Mouse (Mus musculus) embryonic facial prominence, embryonic 14.5 days (tissue): ENCODE measurements around the gene Efna2. TPM values are rescaled to one million over a fixed set of nuclear protein-coding genes. Genes with fewer than 3 reads are reported as not detected.

Experiments used
- ATAC-seq: fragments of 200-750 bp; cut with Nextera tagmentation; 2 replicates; pipeline ENCODE4 v1.8.0; 2017; ENCODE audit warnings: low read depth, moderate number of reproducible peaks, moderate TSS enrichment
- DNase-seq: peaks from one replicate; pipeline ENCODE4 v3.0.0-alpha.2; 2015; ENCODE audit warnings: low spot score
- H3K27ac ChIP-seq: fragments of 300-500 bp; sonication (generic); replicated peaks from 2 replicates; pipeline ENCODE4 v1.5.1; 2014; ENCODE audit warnings: low read depth, mild to moderate bottlenecking, low read length, moderate library complexity
- H3K27me3 ChIP-seq: fragments of 300-500 bp; sonication (generic); replicated peaks from 2 replicates; pipeline ENCODE4 v1.6.1; 2014; ENCODE audit warnings: low read length; ENCODE audit not compliant: control insufficient read depth, insufficient read depth
- H3K36me3 ChIP-seq: fragments of 300-500 bp; sonication (generic); 2 replicates; pipeline ENCODE4 v1.6.1; 2014; ENCODE audit warnings: low read length, mixed read lengths; ENCODE audit not compliant: control insufficient read depth, insufficient read depth
- H3K4me1 ChIP-seq: fragments of 300-500 bp; sonication (generic); 2 replicates; pipeline ENCODE4 v1.6.1; 2014; ENCODE audit warnings: antibody characterized with exemption, low read length; ENCODE audit not compliant: control insufficient read depth, insufficient read depth
- H3K4me2 ChIP-seq: fragments of 300-500 bp; sonication (generic); 2 replicates; pipeline ENCODE4 v1.6.1; 2014; ENCODE audit warnings: low read depth, mild to moderate bottlenecking, low read length, moderate library complexity, mixed read lengths
- H3K4me3 ChIP-seq: fragments of 300-500 bp; sonication (generic); 2 replicates; pipeline ENCODE4 v1.5.1; 2014; ENCODE audit warnings: low read depth, mild to moderate bottlenecking, low read length
- H3K9ac ChIP-seq: fragments of 300-500 bp; sonication (generic); 2 replicates; pipeline ENCODE4 v1.6.1; 2014; ENCODE audit warnings: low read depth, mild to moderate bottlenecking, low read length, moderate library complexity, mixed read lengths
- H3K9me3 ChIP-seq: fragments of 300-500 bp; sonication (generic); 2 replicates; pipeline ENCODE4 v1.6.1; 2016; ENCODE audit warnings: low read length; ENCODE audit not compliant: control insufficient read depth
- WGBS: fragments of 180-500 bp; shearing (Covaris S2); extraction: QIAGEN DNeasy Blood & Tissue Kit; methylation state at CpG from one replicate; pipeline ENCODE4 v1.1.7; 2014; 5-methylcytosine and 5-hydroxymethylcytosine counted together
- polyA plus RNA-seq: library from polyadenylated mRNA; unstranded; fragments of >200 nt; fragmentation: Nextera tagmentation; extraction: Ambion mirVana; gene quantifications from 2 replicates; pipeline ENCODE4 v1.2.1, GENCODE M21; 2014

The Efna2 gene
- polyA plus RNA-seq, 1 experiment from 2014 or later, result 20.9 TPM

DNA sequence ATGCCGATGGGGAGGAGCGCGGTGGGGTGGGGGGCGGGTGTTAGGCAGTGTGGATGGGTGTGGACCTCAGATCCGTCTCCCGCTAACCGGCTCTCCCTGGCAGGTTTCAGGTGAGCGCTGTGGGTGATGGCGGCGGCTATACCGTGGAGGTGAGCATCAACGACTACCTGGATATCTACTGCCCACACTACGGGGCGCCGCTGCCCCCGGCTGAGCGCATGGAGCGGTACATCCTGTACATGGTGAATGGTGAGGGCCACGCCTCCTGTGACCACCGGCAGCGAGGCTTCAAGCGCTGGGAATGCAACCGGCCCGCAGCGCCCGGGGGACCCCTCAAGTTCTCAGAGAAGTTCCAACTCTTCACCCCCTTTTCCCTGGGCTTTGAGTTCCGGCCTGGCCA is 7.4 kb downstream of the Efna2 start:
- peaks cover 30% of the 10 kb centered on the region for H3K27me3 ChIP-seq
- no peak overlapping the region for H3K4me3 ChIP-seq
- H3K9ac ChIP-seq, result no peak overlapping the region
- DNase-seq (no peak), ATAC-seq (no peak)
- no peaks in the 10 kb centered on the region for H3K9me3 ChIP-seq
- peaks cover 13% of the 10 kb centered on the region for H3K4me1 ChIP-seq
- 53% methylated on average over 20 of the region's 27 CpGs for WGBS
- H3K4me2 ChIP-seq, result no peak overlapping the region
- peaks cover 37% of the 10 kb centered on the region for H3K36me3 ChIP-seq
- no peak overlapping the region for H3K27ac ChIP-seq

DNA sequence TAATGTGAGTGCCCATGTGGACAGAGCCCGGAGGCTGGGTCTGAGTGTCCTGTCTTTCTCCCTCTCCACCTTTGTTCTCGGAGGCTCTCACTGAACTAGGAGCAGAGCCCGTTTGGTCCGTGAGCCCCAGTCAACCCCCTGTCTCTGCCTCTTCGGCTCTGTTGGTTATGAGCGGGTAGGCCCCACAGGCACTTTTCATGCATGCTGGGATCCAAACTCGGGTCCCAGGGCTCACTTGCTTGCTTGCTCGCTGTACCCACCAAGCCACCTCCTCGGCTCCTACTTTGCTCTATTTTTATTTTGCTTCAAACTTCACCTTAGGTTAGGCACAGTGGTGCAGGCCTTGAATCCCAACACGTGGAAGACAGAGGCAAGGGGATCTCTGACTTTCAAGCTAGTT is 8.5 kb downstream of the Efna2 start:
- Histone ChIP-seq H3K9ac (no peak overlapping the region), H3K9me3 (no peaks in the 10 kb centered on the region), H3K27ac (no peak overlapping the region), H3K4me3 (no peak overlapping the region), H3K36me3 (peaks cover 32% of the 10 kb centered on the region), H3K4me1 (peaks cover 13% of the 10 kb centered on the region), H3K4me2 (no peak overlapping the region), H3K27me3 (peaks cover 35% of the 10 kb centered on the region)
- ATAC-seq (no peak), DNase-seq (no peak)
- 92% methylated on average over 10 of the region's 10 CpGs for WGBS

DNA sequence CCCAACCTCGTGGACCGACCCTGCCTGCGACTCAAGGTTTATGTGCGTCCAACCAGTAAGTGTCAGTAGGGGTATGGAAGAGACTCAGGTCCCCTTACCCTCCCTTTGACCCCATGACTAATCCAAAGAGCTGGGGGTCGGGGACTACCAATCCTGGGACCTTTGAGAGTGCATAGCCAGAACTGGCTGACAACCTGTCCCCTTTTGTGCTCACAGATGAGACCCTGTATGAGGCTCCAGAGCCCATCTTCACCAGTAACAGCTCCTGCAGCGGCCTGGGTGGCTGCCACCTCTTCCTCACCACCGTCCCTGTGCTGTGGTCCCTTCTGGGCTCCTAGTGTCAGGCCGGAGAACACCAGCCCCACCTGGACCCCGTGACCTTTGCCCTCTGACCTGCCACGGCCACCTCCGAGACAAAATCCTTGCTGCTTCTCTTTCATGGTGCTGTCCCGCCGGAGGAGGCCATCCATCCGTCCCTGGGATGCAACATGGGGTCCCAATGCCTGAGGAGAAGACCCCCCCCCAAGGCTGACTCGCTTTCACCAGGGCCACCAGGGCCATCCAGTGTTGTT is 9.3 kb downstream of the Efna2 start:
- Histone ChIP-seq H3K4me1 (peaks cover 13% of the 10 kb centered on the region), H3K4me3 (no peak overlapping the region), H3K27me3 (peaks cover 35% of the 10 kb centered on the region), H3K9ac (no peak overlapping the region), H3K27ac (no peak overlapping the region), H3K36me3 (peaks cover 26% of the 10 kb centered on the region), H3K4me2 (no peak overlapping the region), H3K9me3 (no peaks in the 10 kb centered on the region)
- ATAC-seq, result no peak
- DNase-seq, result no peak
- 77% methylated on average over 15 of the region's 15 CpGs for WGBS

DNA sequence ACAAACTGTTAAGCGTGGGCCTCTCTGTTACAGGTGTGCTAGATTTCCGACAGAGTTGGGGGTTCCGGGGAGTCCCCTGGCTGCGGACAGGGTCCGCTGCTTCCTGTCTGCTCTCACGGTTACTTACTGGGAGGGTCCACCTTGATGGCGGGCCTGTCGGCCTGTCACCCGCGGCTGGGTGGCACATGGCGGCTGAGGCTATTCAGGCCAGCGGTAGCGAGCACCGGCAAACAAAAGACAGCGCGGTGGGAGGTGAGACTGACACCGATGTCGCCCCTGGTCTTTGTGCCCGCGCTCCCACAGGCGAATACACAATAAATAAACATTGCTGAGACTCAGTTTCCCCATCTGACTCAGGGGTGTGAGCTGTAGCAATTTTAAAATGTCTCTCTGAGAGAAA is 10.7 kb downstream of the Efna2 start:
- 18% methylated on average over 21 of the region's 21 CpGs for WGBS
- peak overlapping the region; percentile 78 for H3K4me2 ChIP-seq
- DNase-seq, result no peak
- H3K9ac ChIP-seq, result peak overlapping the region; percentile 65
- H3K9me3 ChIP-seq, result no peaks in the 10 kb centered on the region
- peaks cover 26% of the 10 kb centered on the region for H3K36me3 ChIP-seq
- no peak for ATAC-seq
- H3K4me3 ChIP-seq, result peak overlapping the region; percentile 47
- H3K4me1 ChIP-seq, result peaks cover 13% of the 10 kb centered on the region
- H3K27ac ChIP-seq, result no peak overlapping the region
- peaks cover 35% of the 10 kb centered on the region for H3K27me3 ChIP-seq

DNA sequence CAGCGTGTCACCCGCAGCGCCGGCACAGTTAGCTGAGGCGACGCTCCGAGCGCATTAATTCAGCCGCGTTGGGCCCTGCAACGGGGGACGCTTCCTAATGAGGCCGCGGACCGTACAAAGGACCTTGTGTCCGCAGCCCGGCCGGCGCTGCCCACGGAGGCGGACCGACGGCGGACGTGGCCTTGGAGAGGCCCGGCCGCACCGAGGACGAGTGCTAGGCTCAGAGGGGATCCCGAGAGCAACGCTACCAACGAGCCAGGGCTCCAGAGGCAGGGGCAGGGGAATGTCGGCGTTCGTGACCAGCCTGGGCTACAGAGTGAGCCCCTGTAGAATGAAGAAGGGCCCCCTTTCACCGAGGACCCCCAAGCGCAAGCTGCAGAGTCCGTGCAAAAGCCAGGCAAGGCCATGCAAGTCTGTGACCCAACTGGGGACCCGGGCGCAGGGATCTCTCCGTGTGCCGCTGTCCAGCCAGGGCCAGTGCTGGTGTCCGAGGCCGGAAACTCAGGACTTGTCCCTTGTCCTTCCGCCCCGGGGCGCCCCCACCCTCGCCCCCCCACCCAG is 11.3 kb downstream of the Efna2 start:
- Histone ChIP-seq H3K9me3 (no peaks in the 10 kb centered on the region), H3K9ac (peak overlapping the region; percentile 65), H3K4me1 (peaks cover 13% of the 10 kb centered on the region), H3K4me2 (peak overlapping the region; percentile 78), H3K4me3 (peak overlapping the region; percentile 47), H3K36me3 (peaks cover 26% of the 10 kb centered on the region), H3K27ac (no peak overlapping the region), H3K27me3 (peaks cover 35% of the 10 kb centered on the region)
- under 1% methylated on average over 44 of the region's 48 CpGs for WGBS
- DNase-seq, result peak; percentile 55
- peak; percentile 35 for ATAC-seq

DNA sequence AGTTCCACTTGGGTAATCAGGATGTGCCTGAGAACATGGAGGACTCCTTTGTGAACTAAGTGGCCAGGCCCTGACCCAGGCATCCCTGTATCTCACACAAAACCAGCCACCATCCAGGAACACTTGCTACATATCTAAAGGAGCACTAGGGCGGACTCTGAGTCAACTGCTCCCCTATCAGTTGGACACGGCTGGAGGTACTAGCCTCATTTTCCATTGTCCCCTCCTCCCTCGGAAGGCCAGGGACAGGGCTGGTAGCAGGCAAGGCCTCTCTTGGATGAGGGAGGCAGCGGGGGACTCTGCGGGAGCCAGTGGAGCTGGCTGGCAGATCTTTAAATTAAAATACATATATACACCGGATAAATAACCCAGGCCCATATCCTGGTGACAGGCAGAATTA is 14.7 kb downstream of the Efna2 start:
- no peak for DNase-seq
- 75% methylated on average over 6 of the region's 6 CpGs for WGBS
- Histone ChIP-seq H3K27me3 (peaks cover 29% of the 10 kb centered on the region), H3K4me2 (no peak overlapping the region), H3K4me3 (no peak overlapping the region), H3K27ac (no peak overlapping the region), H3K9ac (no peak overlapping the region), H3K9me3 (no peaks in the 10 kb centered on the region), H3K36me3 (peaks cover 4% of the 10 kb centered on the region), H3K4me1 (peaks cover 13% of the 10 kb centered on the region)
- no peak for ATAC-seq

DNA sequence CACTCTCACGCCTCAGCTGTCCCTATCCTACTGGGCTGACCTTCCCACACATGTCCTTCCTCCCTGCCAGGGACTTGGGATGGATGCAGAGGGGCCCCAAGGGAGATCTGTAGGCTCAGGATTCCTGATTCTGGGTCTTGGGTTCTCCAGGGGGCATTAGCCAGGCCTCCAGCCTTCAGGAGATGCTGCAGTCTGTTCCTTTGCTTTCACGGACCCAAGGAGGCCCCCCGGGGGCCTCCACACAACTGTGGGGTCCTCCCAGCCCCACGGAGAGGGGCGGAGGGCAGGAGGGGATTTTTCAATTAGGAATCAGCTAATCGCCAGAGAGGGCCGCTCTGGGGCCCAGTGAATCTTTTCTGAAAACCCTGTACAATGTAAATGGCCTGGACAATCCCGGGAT is 15.2 kb downstream of the Efna2 start:
- H3K4me1 ChIP-seq, result peaks cover 13% of the 10 kb centered on the region
- no peak overlapping the region for H3K4me3 ChIP-seq
- 46% methylated on average over 8 of the region's 8 CpGs for WGBS
- peaks cover 24% of the 10 kb centered on the region for H3K27me3 ChIP-seq
- H3K27ac ChIP-seq, result no peak overlapping the region
- ATAC-seq (no peak), DNase-seq (no peak)
- no peak overlapping the region for H3K9ac ChIP-seq
- H3K36me3 ChIP-seq, result no peaks in the 10 kb centered on the region; the same call in 1 of the 2 replicates
- no peaks in the 10 kb centered on the region for H3K9me3 ChIP-seq
- H3K4me2 ChIP-seq, result no peak overlapping the region

DNA sequence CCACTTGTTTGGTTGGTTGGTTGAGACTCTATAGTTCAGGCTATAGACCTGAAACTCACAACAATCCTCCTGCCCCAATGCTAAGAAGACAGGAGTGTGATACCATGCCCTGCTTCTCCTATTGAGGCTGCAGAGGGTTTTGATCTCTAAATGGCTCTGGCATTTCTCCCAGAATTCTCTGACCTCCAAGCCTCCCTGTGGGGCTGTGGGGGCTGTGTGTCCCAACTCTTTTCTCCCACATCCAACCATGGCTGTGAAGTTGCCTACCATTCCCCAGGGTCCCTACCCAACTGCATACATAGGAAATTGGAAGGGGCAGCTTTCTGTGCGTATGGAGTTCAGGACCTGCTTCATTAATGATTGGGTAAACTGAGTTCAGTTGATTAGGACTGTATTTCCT is 16.9 kb downstream of the Efna2 start:
- H3K9ac ChIP-seq, result no peak overlapping the region
- no peak overlapping the region for H3K4me3 ChIP-seq
- ATAC-seq (no peak), DNase-seq (no peak)
- no peak overlapping the region for H3K27ac ChIP-seq
- H3K27me3 ChIP-seq, result peaks cover 8% of the 10 kb centered on the region; the same call in 1 of the 2 replicates
- no peaks in the 10 kb centered on the region for H3K9me3 ChIP-seq
- no peak overlapping the region for H3K4me2 ChIP-seq
- WGBS, result 84% methylated on average over 1 of the region's 1 CpGs
- no peaks in the 10 kb centered on the region for H3K4me1 ChIP-seq
- H3K36me3 ChIP-seq, result no peaks in the 10 kb centered on the region
